Mouse (Mus musculus) right cerebral cortex, postnatal 25 days (tissue): ENCODE data around the gene Grm4.
A peak's percentile ranks its signal among the peaks of the same experiment; 100 is the strongest.

Experiments used
- DNase-seq: peaks from one replicate; pipeline ENCODE4 v3.0.0; 2022

The Grm4 gene

DNA sequence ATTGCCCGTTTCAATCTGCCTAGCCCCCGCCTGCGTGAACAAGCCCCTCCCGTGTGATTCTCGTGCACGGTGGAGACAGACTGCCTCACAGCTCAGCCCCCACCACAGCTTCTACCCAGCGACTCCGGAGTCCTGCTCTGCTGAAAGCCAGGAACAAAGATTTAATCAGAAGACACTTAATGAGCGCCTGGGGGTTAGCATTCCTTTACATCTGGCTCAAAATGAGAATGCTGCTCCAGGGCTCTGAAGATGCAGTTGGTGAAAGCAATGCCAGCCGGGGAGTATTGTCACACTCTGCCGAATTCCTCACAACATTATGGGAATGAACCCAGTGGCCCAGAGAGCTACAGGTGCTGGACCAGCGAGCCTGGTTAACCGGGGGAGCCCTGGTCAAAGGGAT is 85.4 kb downstream of the Grm4 start:
- DNase-seq = no peak

DNA sequence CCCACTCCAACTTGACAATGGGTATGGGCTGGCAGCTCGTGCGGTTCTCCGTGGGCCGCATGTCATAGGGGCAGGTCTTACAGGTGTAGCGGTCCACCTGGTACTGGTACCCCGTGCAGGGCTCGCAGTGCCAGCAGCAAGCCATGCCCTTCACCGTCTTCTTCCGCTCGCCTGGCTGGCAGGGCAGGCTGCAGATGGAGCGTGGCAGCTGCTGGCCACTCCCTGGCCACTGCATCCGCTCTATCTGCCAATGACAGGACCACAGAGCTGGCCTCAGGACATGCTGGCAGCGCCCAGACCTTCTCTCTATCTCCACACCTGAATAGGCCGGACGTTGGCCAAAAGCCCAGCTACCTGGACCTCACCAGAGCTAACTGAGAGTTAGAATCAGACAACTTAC is 86.0 kb downstream of the Grm4 start:
- no peak for DNase-seq

DNA sequence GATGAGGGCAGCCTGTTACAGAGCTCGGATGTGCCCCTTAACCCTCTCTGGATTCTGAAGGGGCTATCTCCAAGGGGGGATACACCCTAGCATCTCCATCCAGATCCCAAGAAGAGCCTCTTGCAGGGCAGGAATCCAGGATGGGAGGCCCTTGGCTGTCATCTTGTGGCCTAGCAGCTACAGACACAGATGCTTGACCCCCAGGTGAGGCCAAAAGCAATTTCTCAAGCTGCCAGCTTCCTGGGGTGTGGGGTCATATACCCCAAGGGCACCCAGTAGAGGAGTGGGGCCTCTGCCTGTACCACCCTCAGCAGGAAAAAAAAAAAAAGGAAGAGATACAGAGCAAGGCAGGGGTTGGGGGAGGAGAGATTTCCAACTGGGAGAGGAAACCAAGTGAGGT is 87.1 kb downstream of the Grm4 start:
- DNase-seq = no peak

DNA sequence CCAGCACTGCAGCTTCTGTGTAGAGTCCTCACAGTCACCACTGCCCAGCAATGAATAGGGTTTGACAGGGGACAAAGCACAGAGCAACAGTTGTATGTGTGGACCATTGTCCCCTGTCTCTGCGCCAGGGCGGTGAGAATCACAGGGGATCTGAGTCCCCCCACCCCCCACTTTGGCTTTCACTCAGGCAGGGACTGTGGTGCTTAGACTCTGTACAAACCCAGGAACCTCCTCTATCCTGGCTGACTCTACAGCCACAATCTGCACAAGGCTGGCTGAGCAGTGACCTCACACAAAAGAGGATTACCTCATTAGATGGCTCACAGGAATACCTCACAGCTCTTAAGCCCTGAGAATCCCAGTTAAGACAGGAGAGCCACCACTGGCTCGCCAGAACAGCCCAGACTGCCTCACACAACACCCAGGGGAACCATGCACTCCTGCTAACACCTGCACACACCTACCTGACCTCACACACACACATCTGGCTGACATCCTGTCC is 88.0 kb downstream of the Grm4 start:
- DNase-seq = no peak

DNA sequence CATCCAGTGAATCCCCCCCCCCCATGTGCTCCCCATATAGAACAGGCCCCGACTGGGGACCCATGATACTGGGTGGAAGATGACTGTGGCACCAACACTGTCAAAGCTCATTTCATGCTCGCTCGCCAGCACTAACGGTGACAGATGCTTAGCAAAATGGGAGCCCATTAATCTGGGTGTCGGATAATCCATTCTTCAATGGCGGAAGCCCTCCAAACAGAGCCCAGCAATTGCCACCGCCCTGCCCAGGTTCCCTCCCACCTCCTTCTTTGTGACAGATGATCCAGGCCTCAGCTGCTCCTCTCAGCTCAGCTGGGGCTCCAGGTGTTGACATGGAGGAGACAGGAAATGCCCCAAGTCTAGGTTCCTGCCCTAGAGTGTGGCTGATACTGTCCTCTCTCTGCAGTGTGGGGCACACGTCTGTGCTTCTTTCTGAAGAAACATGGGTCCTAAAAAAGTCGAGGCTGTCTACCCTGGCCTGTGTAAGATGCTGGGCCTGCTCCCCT is 89.0 kb downstream of the Grm4 start:
- no peak for DNase-seq

DNA sequence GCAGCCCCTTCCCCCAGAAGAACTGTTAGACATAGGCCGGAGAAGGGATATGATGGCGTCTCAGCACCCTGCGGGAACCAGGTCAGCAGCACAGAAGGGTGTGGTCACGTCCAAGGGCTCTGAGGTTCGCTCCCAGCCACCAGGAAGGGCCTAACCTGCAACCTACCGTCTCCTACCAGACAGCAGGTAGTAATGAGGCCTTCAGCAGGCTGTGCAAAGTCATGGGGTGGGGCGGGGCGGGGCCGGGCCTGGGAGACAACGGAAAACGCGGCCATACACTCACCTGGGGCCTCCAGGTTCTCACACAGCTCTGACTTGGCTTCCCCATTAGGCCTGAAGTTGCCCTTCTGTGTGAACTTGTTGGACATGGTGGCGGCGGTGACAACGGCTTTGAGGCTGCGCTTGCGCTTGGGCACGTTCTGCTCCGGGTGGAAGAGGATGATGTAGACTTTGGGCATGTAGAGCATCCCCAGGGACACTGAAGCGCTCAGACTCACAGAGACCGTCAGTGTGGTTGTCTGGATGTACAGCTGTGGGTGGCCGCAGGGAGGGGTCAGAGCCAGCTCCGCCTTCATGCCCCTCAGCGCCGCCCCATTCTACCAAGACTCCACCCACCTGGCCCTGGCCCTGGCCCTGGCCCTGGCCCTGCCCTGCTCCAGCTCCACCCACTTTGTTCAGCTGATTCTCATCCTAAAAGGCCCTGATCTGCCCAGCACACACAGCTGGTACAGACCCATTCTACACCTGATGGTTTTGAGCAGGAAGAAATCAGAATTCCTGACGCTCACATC is 90.0 kb downstream of the Grm4 start:
- DNase-seq = no peak

DNA sequence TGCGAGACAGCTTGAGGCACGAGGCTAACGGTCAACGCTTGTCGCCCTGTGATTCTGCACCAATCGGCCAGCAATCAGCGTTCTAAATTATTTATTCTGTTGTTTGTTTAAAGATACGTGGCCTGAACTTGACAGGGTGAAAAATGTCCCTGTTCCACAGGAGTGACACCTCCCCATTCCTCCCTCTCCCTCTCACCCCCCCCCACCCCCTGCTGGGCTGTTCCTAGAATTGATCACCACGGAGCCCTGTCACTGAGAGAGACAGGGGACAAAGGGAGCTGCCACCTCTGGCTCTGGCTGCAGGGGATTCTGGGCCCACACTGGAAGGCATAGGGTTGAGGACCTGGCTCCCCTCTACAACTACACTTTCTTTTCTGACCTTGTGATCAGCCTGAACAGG is 91.4 kb downstream of the Grm4 start:
- no peak for DNase-seq

DNA sequence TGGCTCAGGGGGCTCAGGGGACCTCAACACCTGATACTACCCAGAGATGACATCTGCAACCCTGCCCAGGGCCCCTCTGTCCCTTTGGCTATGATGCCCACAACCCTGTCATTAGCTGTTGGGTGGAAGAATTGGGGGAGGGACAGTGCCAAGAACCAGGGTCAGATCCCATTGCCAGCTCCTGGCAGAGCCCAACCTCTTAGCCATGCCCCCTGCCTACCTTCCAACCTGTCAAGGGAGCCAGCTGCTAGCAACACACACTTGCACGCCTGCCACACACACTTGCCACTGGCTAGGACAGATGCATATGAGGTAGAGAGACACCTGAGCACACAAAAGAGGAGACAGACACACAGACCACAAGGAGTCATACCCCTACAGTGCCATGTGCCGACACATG is 96.2 kb downstream of the Grm4 start:
- no peak for DNase-seq

DNA sequence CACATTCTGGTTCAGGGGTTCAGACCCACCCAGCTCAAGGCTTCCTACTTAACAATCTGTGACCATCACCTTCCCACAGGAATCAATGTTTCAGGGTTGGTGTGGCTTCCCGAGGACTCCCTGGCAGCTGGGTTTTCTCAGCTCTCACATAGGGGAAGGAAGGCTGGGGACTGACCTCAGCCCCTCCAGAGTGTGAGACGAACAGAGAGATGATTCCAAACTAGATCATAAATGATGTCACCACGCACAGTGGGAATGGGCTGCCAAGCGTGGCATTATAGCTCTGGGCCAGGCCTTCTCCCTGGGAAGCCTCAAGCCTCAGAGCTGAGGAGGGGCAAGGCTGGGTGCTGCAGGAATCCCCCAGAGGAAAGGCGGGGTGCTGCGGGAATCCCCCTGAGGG is 96.8 kb downstream of the Grm4 start:
- no peak for DNase-seq

DNA sequence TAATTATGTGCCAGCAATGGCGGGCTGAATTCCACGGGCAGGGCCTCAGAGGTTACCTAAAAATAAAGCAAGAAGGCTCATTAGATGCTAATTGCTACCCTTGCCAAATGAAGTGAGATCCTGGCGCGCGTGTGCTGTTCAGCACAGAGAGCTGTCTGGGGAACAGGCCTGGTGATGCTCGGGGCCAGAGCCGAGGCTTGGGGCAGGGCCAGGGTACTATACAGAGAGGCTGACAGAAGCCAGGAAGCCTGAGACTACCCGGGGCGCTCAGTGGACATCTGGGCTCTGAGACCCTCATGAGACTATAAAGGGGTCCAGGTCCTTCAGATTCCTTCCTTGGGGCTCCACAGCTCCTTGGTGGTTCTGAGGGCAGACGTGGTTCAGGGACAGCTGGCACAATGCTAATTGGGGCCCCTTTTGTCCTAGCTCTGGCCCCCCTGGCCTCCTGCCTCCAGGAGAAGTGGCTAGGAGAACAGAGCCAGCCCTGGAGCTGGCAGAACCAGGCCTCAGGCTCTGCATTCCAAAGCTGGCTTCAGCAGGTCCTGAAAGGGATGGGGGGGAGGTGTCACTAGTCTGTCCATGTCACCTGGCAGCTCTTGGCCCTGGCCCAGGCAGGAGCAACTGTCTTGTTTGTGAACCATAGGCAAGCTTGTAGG is 98.3 kb downstream of the Grm4 start:
- peak; percentile 22 for DNase-seq

DNA sequence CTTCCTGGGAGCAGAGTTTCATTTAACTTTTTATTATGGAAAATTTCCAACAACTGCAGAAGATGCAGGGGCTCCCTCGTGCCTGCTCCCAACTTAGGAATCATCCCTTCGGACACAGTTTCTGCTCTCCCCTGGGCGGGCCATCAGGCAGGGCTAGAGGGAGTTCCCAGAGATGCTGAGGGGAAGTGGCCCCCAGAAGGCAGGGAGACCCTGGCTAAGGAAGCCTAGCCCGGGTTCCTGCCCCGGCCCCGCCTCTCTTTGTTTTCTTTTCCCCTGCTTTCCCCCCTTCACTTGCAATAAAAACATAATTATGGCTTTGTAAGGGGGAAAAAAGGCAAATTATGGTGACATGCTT is 98.9 kb downstream of the Grm4 start:
- no peak for DNase-seq

DNA sequence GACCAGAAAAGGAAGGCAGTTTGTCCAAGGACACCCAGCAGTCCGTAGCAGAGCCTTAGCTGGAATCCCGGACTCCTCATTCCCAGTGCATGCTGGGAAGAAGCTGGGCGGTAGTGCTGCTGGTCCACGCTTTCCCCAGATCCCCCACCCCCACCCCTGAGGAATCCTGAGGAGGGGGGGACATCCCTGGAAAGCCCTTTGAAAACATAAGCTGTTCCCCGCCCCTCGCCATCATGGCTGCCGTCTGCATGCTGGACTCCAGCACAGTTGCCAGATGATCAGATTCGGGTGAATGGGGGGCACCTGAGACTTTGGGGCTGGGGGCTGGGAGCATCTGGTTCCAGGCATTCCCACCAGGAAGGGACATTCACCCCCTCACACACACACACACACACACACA is 99.4 kb downstream of the Grm4 start:
- no peak for DNase-seq

DNA sequence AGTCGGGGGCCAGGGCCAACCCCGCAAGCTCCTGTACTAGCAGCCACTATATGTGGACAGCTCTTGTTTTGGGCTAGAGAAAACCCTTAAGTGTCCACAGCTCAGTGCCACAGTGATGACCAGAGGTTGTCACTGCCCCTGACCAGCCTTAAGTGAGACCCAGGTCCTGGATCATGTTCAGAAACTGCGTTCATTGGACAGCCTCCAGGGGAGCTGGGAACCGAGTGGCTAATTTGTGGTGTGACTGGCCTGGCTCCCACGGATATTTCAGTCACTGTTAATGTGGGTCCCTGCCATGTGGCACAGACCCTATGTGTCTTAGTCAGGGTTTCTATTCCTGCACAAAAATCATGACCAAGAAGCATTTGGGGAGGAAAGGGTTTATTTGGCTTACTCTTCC is 112.2 kb downstream of the Grm4 start:
- DNase-seq = no peak

DNA sequence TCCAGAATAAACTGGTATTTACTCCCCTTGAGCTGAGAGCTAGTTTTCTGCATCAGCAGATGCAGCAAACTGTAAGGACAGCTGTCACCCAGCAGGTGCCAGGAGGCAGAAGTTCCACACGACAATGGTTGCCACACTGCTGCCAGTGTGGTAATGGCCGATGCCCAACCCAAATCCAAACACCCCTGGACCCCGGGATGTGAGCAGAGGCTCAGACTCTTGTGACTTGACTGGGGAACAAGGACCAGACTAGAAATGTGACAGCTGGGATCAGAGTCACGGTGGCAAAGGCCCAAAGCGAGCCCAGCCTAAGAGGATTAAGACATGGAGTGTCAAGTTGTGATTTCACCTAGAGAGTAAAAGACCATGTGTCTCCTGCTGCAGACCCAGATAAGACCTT is 112.7 kb downstream of the Grm4 start:
- DNase-seq = no peak

DNA sequence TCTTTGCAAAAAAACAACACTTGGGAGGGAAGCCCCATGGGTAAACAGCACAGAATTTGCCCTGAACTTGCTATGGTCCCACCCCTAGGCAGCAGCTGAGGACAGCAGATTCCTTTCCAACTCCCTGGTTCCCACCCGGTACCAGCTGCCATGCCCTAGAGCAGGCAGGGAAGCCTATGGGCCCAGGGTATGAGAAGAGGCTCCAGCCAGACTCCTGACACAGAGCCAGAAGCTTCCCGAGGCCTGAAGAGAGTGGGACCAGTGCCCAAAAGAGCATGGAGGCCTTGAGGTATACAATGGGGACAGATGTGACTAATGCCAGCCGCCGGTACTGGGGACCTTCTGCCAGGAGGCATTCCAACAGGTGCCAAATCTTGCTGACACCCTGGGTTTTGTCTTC is 114.2 kb downstream of the Grm4 start:
- DNase-seq = no peak

DNA sequence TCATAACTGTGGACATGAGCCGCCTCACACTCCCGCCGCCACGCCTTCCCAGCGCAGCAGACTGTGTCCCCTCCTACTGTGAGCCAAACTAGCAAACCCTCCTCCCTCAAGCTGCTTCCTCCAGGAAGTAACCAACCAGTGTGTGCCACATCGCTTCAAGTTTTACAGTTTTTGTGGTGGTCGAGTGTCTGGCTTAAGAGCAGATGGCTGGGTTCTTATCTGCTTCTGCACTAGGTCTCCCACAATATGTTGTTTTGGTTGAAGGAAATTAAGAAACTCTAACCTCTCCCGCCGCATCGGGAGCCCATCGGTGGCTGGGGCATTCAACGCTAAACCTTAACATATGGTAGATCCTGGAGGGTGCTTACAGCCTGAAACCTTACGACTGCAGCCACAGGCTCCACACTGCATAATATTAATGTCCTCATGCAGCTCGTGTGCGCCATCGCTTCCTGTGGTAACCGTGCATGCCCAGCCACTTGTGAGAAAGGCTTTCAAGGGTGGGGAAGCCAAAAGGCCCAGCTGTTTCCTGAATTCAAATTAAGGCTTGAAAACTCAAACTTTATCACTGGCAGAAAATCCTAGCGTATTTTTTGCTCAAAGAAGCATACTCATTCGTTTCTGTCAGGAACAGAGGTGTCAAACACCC is 115.7 kb downstream of the Grm4 start:
- DNase-seq = no peak

DNA sequence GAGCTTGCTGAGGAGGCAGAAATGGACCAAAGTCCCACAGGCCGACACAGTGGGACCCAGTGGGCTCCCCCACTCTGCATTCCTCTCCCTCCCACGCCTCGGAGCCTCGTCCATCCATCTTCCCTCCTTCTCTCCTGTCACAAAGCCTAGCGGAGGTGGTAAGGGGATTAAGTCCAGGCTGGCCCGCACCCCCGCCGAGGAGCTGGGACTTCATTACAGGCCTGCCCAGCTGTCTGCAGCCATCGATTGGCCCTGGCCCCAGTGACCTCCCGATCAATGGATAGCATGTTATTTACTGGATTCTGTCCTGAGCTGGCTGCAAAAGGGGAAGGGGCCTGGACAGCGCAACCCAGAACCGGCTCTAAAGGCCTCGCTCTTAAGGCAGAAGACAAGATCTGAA is 120.0 kb downstream of the Grm4 start:
- no peak for DNase-seq

DNA sequence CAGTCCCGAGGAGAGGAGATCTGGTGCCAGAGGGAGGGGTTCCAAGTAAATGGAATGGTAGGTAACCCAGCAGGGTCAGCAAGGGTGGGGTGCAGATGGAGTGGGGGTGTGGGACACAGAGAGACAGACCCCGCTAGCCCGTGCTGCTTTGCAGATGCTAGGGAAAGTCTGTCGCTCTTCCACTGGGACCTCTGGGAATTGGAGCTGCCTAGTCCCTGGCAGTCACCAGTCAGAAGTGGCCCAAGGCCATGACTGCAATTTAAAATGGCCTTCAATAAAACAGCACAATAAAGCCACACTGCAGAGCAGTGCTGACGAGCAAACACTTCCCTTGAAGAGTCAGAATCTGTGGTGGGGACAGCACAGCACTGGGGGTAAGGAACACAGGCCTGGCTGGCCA is 127.3 kb downstream of the Grm4 start:
- no peak for DNase-seq

DNA sequence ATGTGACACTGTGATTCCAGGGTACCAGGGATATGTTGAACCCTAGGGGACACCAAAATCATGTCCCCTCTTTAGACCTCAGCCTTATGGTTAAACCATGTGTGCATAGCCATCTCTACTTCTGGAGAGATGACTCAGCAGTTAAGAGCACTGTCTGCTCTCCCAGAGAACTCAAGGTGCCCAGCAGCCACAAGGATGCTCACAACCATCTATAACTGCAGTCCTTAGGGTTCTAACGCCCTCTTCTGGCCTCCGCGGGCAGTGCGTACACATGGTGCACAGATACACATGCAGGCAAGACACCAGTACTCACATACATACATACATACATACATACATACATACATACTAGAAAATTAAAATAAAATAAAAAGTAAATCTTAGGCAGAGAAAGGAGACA is 127.8 kb downstream of the Grm4 start:
- DNase-seq = no peak

DNA sequence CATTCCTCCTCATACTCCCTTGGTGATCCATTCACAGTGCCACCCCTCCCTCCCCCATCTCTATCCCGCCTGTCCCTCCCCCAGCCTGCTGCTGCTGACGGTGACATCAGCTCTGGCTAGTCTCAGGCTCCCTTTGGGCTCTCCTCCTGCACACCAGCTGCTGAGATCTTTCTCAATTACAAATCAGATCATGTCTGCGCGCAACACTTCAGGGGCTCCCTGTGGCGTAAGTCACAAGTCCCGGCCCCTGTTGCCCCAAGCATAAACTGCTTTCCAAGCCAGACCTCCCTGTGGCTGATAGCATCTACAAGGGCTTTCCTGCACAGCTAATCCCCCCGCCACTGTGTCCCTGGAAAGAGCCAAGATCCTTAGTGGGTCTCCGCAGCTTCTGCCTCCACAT is 128.3 kb downstream of the Grm4 start:
- DNase-seq = peak; percentile 22

DNA sequence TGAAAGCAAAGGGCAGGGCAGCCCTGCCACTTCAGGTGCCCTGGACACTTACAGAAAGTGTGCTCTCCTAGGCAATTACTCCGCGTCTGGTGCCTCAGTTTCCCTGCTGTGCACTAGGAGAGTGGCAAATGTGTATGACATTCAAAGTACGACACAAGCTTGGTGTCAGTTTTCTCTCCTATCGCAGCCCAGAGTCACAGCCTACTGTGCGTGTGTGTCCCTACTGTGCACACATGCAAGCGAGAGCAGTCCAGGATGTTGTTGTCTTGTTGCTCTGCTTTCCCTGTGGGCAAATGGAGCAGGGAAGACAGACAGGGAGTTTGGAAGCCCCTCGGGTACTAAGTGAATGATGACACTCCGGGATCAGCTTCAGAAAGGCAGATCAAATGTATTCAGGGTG is 131.2 kb downstream of the Grm4 start:
- DNase-seq = no peak

DNA sequence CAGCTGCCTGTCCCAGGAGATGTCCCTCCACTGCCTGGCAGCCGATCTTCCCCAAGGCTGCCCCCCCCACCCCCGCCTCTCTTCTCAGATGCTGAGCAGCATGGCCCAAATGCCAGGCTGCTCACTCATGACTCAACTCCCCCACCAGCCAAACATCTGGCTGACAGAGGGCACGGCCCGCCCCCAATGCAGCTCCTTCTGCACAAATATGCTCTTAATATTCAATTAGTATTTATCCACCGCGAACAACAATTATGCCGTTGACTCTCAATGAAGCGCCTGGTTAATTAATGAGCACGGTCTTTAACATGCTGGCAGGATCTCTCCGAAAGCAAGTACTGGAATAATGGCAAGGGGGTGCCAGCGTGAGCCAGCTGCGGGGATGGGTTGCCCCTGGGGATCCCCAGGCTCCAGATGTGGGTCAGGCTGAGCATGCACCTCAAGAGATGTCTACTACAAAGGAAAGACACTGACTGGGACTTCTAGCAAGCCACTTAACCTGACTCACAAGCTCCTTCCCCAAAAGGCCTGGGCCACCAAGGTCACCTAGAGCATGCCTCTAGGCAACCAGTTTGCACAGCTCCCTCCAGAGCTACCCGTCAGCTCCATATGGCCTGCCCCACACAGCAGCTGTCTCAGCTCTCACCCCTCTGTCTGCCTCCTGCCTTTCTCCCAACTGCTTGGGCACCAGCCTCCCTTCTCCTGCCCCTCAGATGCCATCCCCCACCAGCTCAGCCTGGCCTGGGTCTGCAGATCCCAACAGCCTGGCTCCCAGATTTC is 131.8 kb downstream of the Grm4 start:
- DNase-seq = no peak

DNA sequence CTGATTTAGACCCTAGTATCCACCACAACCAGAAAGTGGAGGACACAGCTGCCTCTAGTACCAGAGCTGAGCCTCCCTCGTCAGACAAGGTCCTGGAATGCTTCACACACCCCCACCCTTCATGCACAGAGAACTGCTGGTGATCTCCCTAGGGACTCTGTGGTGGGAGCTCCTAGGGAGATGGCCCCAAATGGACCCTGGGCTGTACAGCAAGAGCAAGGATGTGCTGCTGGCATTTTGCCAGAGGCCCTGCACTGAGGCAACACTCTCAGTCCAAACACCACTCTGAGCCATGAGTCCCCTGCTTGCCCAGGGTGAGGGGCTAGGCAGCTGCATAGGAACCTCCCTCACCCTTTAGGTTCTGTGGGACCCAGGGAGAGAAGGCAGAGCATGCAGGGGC is 134.8 kb downstream of the Grm4 start:
- no peak for DNase-seq
